Mouse (Mus musculus) inflammation-experienced regulatory T-cells, adult 6 months (primary cell): Measurements from ENCODE around the gene Cpne5. TPM values are rescaled to one million over a fixed set of nuclear protein-coding genes. Genes with fewer than 3 reads are reported as not detected.
"Not testable (repeated sequence)": the region's sequence is repeated elsewhere in the genome, so short reads cannot be mapped to it uniquely, and the experiment has no call there.

ENCODE experiments used
- ATAC-seq: one replicate; pipeline ENCODE4 v1.8.0; 2017
- polyA plus RNA-seq, 3 experiments: library from polyadenylated mRNA; unstranded; fragments of 100-300 nt; shearing (Covaris generic); gene quantifications; one replicate each; pipeline ENCODE4 v1.2.1; 2017

The Cpne5 gene
- polyA plus RNA-seq, 3 experiments from 2014 or later, result 0.59 to 2.4 (median 1.7) TPM

GRCm38 (mm10) chr17:29126561-29126960, 111.4 kb downstream of the Cpne5 start:
- no peak for ATAC-seq

GRCm38 (mm10) chr17:29123578-29124174, 114.3 kb downstream of the Cpne5 start:
- no peak for ATAC-seq

GRCm38 (mm10) chr17:29122817-29123216, 115.2 kb downstream of the Cpne5 start:
- no peak for ATAC-seq

- no peak for ATAC-seq
These were observed 117.3 kb downstream of the Cpne5 start for GRCm38 (mm10) chr17:29120666-29121065.

GRCm38 (mm10) chr17:29118057-29118456, 119.9 kb downstream of the Cpne5 start:
- no peak for ATAC-seq

GRCm38 (mm10) chr17:29117006-29117648, 120.8 kb downstream of the Cpne5 start:
- ATAC-seq, result no peak

- no peak for ATAC-seq
These were observed 121.9 kb downstream of the Cpne5 start for GRCm38 (mm10) chr17:29116023-29116422.

- no peak for ATAC-seq
These were observed 124.2 kb downstream of the Cpne5 start, which contains the start of gene Rab44 for GRCm38 (mm10) chr17:29113591-29114352. Gene Rab44, plus strand, starts transcription at chr17:29114145.

GRCm38 (mm10) chr17:29111332-29111731, 126.6 kb downstream of the Cpne5 start:
- ATAC-seq, result no peak

GRCm38 (mm10) chr17:29110356-29110755, 127.6 kb downstream of the Cpne5 start:
- not testable (repeated sequence) for ATAC-seq

Other genes starting within 250 kb of the Cpne5 start
- 100 to 1,000 TPM; 155 to 250 (median 235) TPM for gene Stk38, start 230.2 kb downstream of the Cpne5 start, polyA plus RNA-seq
- gene Srsf3, start 205.5 kb downstream of the Cpne5 start, polyA plus RNA-seq, result 100 to 1,000 TPM; 296 to 519 (median 387) TPM
- 10 to 100 TPM in 1 of 3 experiments, 1 to 10 TPM in 2; 1.7 to 57.4 (median 2.5) TPM for gene Cdkn1a, start 147.2 kb downstream of the Cpne5 start, polyA plus RNA-seq
- gene Rab44, start 124.0 kb downstream of the Cpne5 start, polyA plus RNA-seq, result not detected
- gene Ppil1, start 26.0 kb upstream of the Cpne5 start, polyA plus RNA-seq, result 100 to 1,000 TPM in 1 of 3 experiments, 10 to 100 TPM in 2; 59.0 to 107 (median 62.4) TPM
- gene BC004004, start 30.6 kb upstream of the Cpne5 start, polyA plus RNA-seq, result 100 to 1,000 TPM; 120 to 122 (median 120) TPM
- under 1 TPM; 0.30 to 0.57 (median 0.53) TPM for gene Pi16, start 79.5 kb upstream of the Cpne5 start, polyA plus RNA-seq
- gene Mtch1, start 109.8 kb upstream of the Cpne5 start, polyA plus RNA-seq, result 10 to 100 TPM; 13.4 to 15.9 (median 13.4) TPM
- gene Fgd2, start 122.7 kb upstream of the Cpne5 start, polyA plus RNA-seq, result 1 to 10 TPM in 2 of 3 experiments, not detected in 1; 1.5 to 3.3 TPM